Mouse (Mus musculus) erythroid progenitor cell, adult 5-6 weeks (primary cell): ENCODE results near the gene Cad. TPM values are rescaled to one million over a fixed set of nuclear protein-coding genes. Genes with fewer than 3 reads are reported as not detected.

ENCODE experiments used
- ATAC-seq: replicated peaks from 2 replicates; pipeline ENCODE4 v1.8.0; 2016; ENCODE audit warnings: moderate number of reproducible peaks, mild to moderate bottlenecking, moderate TSS enrichment, inconsistent platforms; ENCODE audit not compliant: poor library complexity, low FRiP score, severe bottlenecking
- total RNA-seq, 2 experiments: library from RNA; stranded (forward) in 1 of 2; stranded (reverse) in 1 of 2; fragments of 150-400 nt in 1 of 2; fragments of 186-747, 209-891 nt in 1 of 2; gene quantifications; 2 replicates each; pipeline versions ENCODE4 v1.2.3 to v1.2.4; 2015 to 2017; ENCODE audit warnings: low replicate concordance in 2 of 2

The Cad gene
- total RNA-seq, 2 experiments from 2014 or later = 11.3 to 19.3 TPM

DNA sequence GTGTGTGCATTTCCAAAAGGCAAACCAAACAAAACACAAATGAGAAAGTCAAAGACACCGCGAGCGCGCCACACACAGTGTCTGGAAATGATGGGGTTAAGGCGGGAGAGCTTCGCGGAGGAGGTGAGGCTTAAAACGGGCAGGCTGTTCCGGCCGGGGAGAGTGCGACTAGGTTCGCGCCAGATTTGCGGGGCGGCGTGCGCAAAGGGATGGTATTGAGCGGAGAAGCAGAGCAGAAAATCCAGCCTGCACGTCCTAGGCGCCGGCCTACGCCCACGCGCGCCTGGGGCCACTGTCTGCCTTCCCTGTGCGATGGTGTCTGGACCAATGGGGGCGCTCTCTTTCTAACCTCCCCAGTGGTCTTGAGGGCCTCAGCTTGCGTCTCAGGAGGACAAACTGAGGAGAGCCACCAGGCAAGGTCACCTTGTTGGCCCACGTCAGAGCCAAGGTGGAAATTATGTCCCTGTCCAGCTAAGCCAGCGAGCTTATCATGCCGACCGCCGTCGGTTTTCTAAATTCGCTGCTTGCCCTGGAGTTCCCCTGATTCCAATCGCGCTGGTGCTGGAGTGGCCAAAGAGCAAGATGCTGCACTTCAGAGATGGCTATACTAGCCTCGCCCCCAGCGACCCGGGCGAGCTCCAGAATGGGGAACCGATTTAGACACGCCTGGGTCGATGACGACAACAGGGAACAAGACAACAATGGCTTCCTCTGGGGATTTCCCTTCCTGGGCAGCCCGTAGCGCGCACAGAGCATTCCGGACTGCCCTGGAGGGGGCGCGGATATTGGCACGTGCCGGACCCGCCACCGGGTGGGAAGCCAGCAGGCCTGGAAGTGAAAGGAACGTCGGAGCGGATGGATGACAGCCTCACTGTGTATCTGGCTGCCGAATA, 40.5 kb downstream of the Cad start:
- no peak for ATAC-seq

DNA sequence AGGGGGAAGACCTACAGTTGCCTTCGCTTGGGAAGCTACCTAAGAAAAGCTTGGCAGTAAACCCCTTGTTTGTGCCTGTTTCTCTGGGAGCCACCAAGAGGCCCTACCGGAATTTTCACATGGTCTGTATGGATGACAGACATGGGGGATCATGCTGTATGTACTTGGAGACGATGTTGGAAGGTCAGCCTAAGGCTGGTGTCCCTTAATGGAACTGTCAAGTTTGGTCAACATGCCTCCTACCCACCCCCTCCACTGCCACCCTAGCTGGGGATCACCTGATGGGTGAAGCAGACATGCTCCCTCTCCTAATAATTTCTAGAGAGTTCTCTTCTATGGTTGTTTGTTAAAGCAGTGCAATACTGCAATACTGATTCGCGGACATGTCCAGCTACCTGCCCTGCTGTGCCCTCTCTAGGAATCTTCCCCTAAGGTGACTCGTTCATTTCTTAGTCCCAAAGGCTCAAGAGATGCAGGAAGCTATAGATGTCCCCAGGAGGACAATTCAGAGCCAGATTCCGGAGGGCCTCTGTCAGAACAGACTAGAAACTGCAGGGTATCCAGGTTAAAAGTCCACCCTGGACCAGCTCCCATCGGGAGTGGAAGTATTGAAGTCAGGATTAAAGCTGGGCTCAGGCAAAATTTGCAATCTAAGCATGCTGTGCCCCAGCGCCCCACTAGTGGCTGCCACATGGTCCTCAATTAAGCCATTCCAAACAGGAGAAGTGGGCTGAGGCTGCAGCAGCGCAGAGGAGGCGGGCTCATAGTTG, 41.3 kb downstream of the Cad start:
- ATAC-seq = no peak

DNA sequence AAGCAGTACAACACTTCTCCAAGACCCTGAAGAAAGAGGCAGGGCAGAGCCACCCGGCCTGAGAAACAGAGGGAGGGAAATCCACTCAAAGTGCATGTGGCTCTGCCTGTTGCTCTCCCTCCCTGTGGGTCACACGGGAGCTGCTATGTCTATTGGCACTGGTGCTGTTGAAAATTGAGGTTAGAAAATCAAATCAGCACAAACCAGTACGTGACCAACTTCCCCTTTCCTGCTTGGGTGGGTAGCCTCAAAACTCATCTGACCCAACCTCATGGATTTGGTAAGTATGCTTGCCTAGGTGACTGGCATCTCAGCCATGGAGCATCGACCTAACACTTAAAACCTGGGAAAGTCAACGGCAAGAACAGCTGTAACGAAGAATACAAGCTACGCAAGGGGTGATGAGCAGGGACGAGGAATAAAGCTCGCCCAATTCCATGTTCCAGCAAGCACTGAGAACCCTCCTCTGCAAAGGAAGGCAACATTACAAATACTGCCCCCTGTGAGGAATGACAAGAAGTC, 51.3 kb downstream of the Cad start, which contains the start of gene Dnajc5g:
Gene Dnajc5g (plus strand): TSS at position 472 of the 522 bp plus-strand sequence.
- ATAC-seq = no peak

DNA sequence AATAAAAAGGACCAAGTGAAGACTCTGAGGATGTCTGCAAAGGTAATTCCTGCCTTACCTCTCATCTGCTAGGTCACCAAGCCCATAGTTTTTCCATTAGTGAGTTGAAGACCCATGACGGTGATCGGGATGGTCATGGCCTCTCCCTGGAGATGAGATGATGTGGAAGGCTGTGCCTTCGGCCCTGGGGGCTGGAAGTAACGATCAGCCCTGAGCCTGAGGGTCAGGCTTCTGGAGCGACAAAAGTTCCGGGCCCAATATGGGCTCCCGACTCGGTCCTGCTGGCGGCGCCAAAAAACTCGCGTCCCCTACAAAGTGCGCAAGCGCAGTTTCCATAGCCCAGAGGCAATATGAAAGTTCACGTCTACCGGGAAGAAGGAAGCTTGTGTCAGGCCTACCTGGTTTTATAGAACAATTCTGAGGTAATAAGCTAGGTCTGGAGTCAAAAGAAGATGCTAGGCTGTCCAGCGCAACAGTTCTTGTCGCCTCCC, 53.5 kb downstream of the Cad start, which contains the start of gene Slc30a3:
Gene Slc30a3 (minus strand): TSS at position 238 of the 491 bp plus-strand sequence.
- no peak for ATAC-seq

DNA sequence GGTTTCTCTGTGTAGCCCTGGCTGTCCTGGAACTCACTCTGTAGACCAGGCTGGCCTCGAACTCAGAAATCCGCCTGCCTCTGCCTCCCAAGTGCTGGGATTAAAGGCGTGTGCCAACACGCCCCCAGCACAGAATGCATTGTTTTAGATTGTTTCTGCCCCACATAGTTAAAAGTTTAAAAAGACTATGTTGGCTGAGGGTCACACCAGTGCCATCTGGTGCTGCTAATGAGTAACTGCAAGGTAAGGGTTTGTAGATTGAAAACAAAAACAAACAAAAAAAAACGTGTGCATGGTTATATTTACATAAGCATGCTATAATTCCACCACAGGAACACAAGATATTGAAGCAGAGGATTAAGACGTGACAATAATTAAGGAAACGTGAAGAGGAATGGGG, 56.2 kb downstream of the Cad start:
- no peak for ATAC-seq

DNA sequence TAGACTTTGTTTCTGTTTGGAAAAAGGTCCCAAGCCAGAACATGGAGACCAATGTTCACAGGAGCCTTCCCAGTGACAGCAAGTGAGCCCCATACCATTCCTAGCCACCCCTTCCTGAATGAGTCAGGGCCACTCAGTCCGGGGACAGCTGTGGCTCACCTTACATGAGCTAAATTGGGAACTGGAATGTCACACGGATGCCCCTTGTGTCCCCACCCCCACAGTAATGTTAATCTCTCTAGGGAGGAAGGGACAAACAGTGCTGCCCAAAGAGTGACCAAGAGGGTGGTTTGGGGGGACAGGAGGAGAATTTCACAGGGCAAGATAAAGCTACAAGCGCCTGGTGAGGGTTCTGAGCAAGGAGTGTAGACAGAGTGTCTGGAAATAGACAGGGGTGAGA, 61.8 kb downstream of the Cad start, which contains the start of gene Trim54:
Gene Trim54 (plus strand): TSS at position 359 of the 400 bp plus-strand sequence.
- no peak for ATAC-seq

DNA sequence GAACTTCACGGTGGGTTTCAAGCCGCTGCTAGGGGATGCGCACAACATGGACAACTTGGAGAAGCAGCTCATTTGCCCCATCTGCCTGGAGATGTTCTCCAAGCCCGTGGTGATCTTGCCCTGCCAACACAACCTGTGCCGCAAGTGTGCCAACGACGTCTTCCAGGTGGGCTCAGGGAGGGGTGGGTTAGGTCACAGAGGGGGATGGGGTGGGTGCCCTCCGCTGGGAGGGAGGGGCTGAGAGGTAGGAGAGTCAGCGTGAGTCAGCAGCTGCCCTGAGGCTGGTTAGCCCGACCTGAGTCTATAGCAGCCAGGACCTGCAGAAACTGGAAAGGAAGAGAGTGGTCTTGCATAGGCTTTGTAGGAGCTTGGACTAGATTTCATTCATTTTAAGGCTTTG, 62.3 kb downstream of the Cad start:
- ATAC-seq = no peak

DNA sequence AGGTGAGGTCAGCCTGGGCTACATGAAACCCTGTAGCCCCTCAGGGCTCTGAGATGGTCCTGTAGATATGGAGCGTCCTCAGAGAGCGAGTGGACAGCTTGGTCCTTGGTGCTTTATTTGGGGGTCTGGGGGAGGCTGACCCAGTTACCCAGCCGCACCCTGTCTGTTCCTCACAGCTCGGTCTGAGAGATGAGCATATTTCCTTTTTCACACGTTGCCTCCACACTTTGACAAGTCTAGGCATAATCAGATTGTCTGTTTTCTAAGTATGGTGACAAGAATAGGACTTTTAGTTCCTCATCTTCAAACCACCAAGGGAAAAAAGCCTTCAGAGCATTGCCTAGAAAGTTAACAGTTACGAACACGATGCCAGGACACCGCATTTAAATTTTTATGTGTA, 66.5 kb downstream of the Cad start:
- no peak for ATAC-seq

DNA sequence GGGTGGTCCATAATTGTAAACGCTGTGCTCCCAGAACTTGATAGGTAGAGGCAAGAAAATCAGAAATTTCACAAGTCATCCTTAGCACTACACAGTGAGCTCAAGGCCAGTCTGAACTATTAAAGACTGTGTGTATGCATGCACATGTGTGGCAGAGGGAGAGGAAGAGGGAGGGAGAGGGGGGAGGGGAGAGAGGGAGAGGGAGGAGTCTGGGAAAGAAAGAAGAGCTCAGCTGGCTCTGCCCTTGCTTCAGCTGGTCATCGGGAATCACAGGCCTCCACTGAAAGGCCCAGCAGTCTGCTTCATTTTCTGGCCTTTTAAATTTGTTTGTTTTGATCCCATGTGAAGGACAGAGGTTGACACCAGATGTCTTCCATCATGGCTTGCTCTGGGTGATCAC, 68.9 kb downstream of the Cad start:
- no peak for ATAC-seq

DNA sequence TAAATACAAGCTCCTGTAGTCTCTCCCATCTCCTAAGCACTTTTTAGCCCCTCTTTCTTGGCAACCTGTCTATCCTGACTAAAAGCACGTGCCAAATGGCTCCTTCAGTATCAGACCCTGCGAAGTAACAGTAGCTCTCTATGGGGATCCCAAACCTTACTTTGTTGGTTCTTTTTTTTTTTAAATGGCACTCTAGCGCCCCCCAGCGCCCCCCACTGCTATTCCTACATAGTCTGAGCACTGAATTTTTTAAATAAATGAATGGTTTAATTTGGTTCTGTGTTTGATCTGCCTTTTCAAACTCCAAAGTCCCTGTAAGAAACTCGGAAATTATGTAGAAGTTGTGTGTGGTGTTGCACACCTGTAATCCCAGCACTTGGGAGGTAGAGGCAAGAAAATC, 71.5 kb downstream of the Cad start:
- ATAC-seq = no peak

Other genes with a start within 250 kb of the Cad start
- gene Mapre3, start 240.1 kb upstream of the Cad start, total RNA-seq (2015; ENCODE audit: low replicate concordance) = 1.3 TPM in 1 of 2 replicates, not detected in the other
- gene Mapre3, start 240.1 kb upstream of the Cad start, total RNA-seq (2017; ENCODE audit: low replicate concordance) = 0.64 TPM in 1 of 2 replicates, not detected in the other
- 6.8 and 11.3 TPM in 2 replicates for gene Tmem214, start 186.8 kb upstream of the Cad start, total RNA-seq (2015; ENCODE audit: low replicate concordance)
- gene Tmem214, start 186.8 kb upstream of the Cad start, total RNA-seq (2017; ENCODE audit: low replicate concordance) = 9.5 and 10.0 TPM in 2 replicates
- gene Agbl5, start 166.1 kb upstream of the Cad start, total RNA-seq (2015; ENCODE audit: low replicate concordance) = 3.4 and 3.6 TPM in 2 replicates
- gene Agbl5, start 166.1 kb upstream of the Cad start, total RNA-seq (2017; ENCODE audit: low replicate concordance) = 1.1 and 7.1 TPM in 2 replicates
- gene Ost4, start 147.0 kb upstream of the Cad start, total RNA-seq (2015; ENCODE audit: low replicate concordance) = 256 and 260 TPM in 2 replicates
- gene Ost4, start 147.0 kb upstream of the Cad start, total RNA-seq (2017; ENCODE audit: low replicate concordance) = 78.4 and 188 TPM in 2 replicates
- gene Emilin1, start 141.4 kb upstream of the Cad start, total RNA-seq (2015; ENCODE audit: low replicate concordance) = 9.6 and 11.5 TPM in 2 replicates
- gene Emilin1, start 141.4 kb upstream of the Cad start, total RNA-seq (2017; ENCODE audit: low replicate concordance) = 5.6 and 11.6 TPM in 2 replicates
- 2.5 and 10.8 TPM in 2 replicates for gene Khk, start 133.3 kb upstream of the Cad start, total RNA-seq (2015; ENCODE audit: low replicate concordance)
- gene Khk, start 133.3 kb upstream of the Cad start, total RNA-seq (2017; ENCODE audit: low replicate concordance) = 4.4 and 8.9 TPM in 2 replicates
- not detected in 2 replicates for gene Cgref1, start 109.2 kb upstream of the Cad start, total RNA-seq (2015; ENCODE audit: low replicate concordance)
- gene Cgref1, start 109.2 kb upstream of the Cad start, total RNA-seq (2017; ENCODE audit: low replicate concordance) = not detected in 2 replicates
- 42.3 and 55.5 TPM in 2 replicates for gene Preb, start 94.4 kb upstream of the Cad start, total RNA-seq (2015; ENCODE audit: low replicate concordance)
- gene Preb, start 94.4 kb upstream of the Cad start, total RNA-seq (2017; ENCODE audit: low replicate concordance) = 8.2 and 24.9 TPM in 2 replicates
- gene Tcf23, start 86.1 kb upstream of the Cad start, total RNA-seq (2015; ENCODE audit: low replicate concordance) = not detected in 2 replicates
- gene Tcf23, start 86.1 kb upstream of the Cad start, total RNA-seq (2017; ENCODE audit: low replicate concordance) = not detected in 2 replicates
- gene Atraid, start 6.5 kb upstream of the Cad start, total RNA-seq (2015; ENCODE audit: low replicate concordance) = 38.6 and 49.9 TPM in 2 replicates
- gene Atraid, start 6.5 kb upstream of the Cad start, total RNA-seq (2017; ENCODE audit: low replicate concordance) = 15.1 and 16.0 TPM in 2 replicates
- gene Slc5a6, start 5.9 kb upstream of the Cad start, total RNA-seq (2015; ENCODE audit: low replicate concordance) = not detected in 2 replicates
- not detected in 2 replicates for gene Slc5a6, start 5.9 kb upstream of the Cad start, total RNA-seq (2017; ENCODE audit: low replicate concordance)
- gene Dnajc5g, start 51.5 kb downstream of the Cad start, total RNA-seq (2015; ENCODE audit: low replicate concordance) = not detected in 2 replicates
- not detected in 2 replicates for gene Dnajc5g, start 51.5 kb downstream of the Cad start, total RNA-seq (2017; ENCODE audit: low replicate concordance)
- gene Slc30a3, start 53.5 kb downstream of the Cad start, total RNA-seq (2015; ENCODE audit: low replicate concordance) = not detected in 2 replicates
- not detected in 2 replicates for gene Slc30a3, start 53.5 kb downstream of the Cad start, total RNA-seq (2017; ENCODE audit: low replicate concordance)
- not detected in 2 replicates for gene Trim54, start 61.9 kb downstream of the Cad start, total RNA-seq (2015; ENCODE audit: low replicate concordance)
- not detected in 2 replicates for gene Trim54, start 61.9 kb downstream of the Cad start, total RNA-seq (2017; ENCODE audit: low replicate concordance)
- not detected in 2 replicates for gene Ucn, start 84.0 kb downstream of the Cad start, total RNA-seq (2015; ENCODE audit: low replicate concordance)
- not detected in 2 replicates for gene Ucn, start 84.0 kb downstream of the Cad start, total RNA-seq (2017; ENCODE audit: low replicate concordance)
- 1.3 and 11.5 TPM in 2 replicates for gene Mpv17, start 99.5 kb downstream of the Cad start, total RNA-seq (2015; ENCODE audit: low replicate concordance)
- 0.23 and 4.7 TPM in 2 replicates for gene Mpv17, start 99.5 kb downstream of the Cad start, total RNA-seq (2017; ENCODE audit: low replicate concordance)
- gene Gm29609, start 125.1 kb downstream of the Cad start, total RNA-seq (2015; ENCODE audit: low replicate concordance) = 4.6 TPM in 1 of 2 replicates, not detected in the other
- gene Gm29609, start 125.1 kb downstream of the Cad start, total RNA-seq (2017; ENCODE audit: low replicate concordance) = not detected in 2 replicates
- 45.4 and 54.5 TPM in 2 replicates for gene Gtf3c2, start 125.4 kb downstream of the Cad start, total RNA-seq (2015; ENCODE audit: low replicate concordance)
- 29.9 and 130 TPM in 2 replicates for gene Gtf3c2, start 125.4 kb downstream of the Cad start, total RNA-seq (2017; ENCODE audit: low replicate concordance)
- gene Snx17, start 138.4 kb downstream of the Cad start, total RNA-seq (2015; ENCODE audit: low replicate concordance) = 22.6 and 31.7 TPM in 2 replicates
- gene Snx17, start 138.4 kb downstream of the Cad start, total RNA-seq (2017; ENCODE audit: low replicate concordance) = 16.3 and 39.3 TPM in 2 replicates
- gene Eif2b4, start 138.7 kb downstream of the Cad start, total RNA-seq (2015; ENCODE audit: low replicate concordance) = 36.5 and 60.5 TPM in 2 replicates
- 8.2 and 53.5 TPM in 2 replicates for gene Eif2b4, start 138.7 kb downstream of the Cad start, total RNA-seq (2017; ENCODE audit: low replicate concordance)
- gene Zfp513, start 147.5 kb downstream of the Cad start, total RNA-seq (2015; ENCODE audit: low replicate concordance) = 6.8 and 9.2 TPM in 2 replicates
- 10.8 and 15.4 TPM in 2 replicates for gene Zfp513, start 147.5 kb downstream of the Cad start, total RNA-seq (2017; ENCODE audit: low replicate concordance)
- 166 and 178 TPM in 2 replicates for gene Ppm1g, start 165.9 kb downstream of the Cad start, total RNA-seq (2015; ENCODE audit: low replicate concordance)
- gene Ppm1g, start 165.9 kb downstream of the Cad start, total RNA-seq (2017; ENCODE audit: low replicate concordance) = 214 and 223 TPM in 2 replicates
- 22.2 and 45.4 TPM in 2 replicates for gene Nrbp1, start 186.1 kb downstream of the Cad start, total RNA-seq (2015; ENCODE audit: low replicate concordance)
- 39.4 and 44.4 TPM in 2 replicates for gene Nrbp1, start 186.1 kb downstream of the Cad start, total RNA-seq (2017; ENCODE audit: low replicate concordance)
- gene Gm9970, start 186.5 kb downstream of the Cad start, total RNA-seq (2015; ENCODE audit: low replicate concordance) = not detected in 2 replicates
- not detected in 2 replicates for gene Gm9970, start 186.5 kb downstream of the Cad start, total RNA-seq (2017; ENCODE audit: low replicate concordance)
- not detected in 2 replicates for gene Krtcap3, start 196.9 kb downstream of the Cad start, total RNA-seq (2015; ENCODE audit: low replicate concordance)
- not detected in 2 replicates for gene Krtcap3, start 196.9 kb downstream of the Cad start, total RNA-seq (2017; ENCODE audit: low replicate concordance)
- 2.9 and 10.5 TPM in 2 replicates for gene Ift172, start 236.3 kb downstream of the Cad start, total RNA-seq (2015; ENCODE audit: low replicate concordance)
- 5.7 and 10.3 TPM in 2 replicates for gene Ift172, start 236.3 kb downstream of the Cad start, total RNA-seq (2017; ENCODE audit: low replicate concordance)
- gene Fndc4, start 241.3 kb downstream of the Cad start, total RNA-seq (2015; ENCODE audit: low replicate concordance) = not detected in 2 replicates
- gene Fndc4, start 241.3 kb downstream of the Cad start, total RNA-seq (2017; ENCODE audit: low replicate concordance) = 0.08 TPM in 1 of 2 replicates, not detected in the other
- not detected in 2 replicates for gene Gckr, start 242.7 kb downstream of the Cad start, total RNA-seq (2015; ENCODE audit: low replicate concordance)
- not detected in 2 replicates for gene Gckr, start 242.7 kb downstream of the Cad start, total RNA-seq (2017; ENCODE audit: low replicate concordance)